Mouse (Mus musculus) fat pad, adult 2 months (tissue): ENCODE results near the gene Med19.
A peak's percentile ranks its signal among the peaks of the same experiment; 100 is the strongest.
"Not testable (repeated sequence)": the region's sequence is repeated elsewhere in the genome, so short reads cannot be mapped to it uniquely, and the experiment has no call there.

Source experiments
- DNase-seq: peaks from one replicate; pipeline ENCODE4 v3.0.0-alpha.2; 2011; ENCODE audit warnings: low read depth, low spot score; ENCODE audit errors: extremely low read depth

Gene Med19

DNA sequence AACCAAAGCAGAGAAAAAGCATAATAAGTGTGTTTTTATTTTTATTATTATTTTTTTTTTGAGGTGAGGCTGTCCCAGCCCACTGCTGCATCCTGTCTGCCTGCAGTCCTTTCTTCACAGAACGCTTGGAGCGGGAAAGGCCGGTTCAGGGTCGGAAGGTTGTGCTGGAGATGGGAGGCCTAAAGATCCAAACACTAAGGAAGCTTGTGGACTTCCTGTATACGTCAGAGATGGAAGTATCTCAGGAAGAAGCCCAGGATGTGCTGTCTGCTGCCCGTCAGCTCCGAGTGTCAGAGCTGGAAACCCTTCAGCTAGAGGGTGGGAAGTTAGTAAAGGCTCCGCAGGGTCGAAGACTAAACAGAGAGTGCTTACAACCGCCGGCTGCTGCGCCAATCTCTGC lies 12.1 kb upstream of the Med19 start:
- no peak for DNase-seq

DNA sequence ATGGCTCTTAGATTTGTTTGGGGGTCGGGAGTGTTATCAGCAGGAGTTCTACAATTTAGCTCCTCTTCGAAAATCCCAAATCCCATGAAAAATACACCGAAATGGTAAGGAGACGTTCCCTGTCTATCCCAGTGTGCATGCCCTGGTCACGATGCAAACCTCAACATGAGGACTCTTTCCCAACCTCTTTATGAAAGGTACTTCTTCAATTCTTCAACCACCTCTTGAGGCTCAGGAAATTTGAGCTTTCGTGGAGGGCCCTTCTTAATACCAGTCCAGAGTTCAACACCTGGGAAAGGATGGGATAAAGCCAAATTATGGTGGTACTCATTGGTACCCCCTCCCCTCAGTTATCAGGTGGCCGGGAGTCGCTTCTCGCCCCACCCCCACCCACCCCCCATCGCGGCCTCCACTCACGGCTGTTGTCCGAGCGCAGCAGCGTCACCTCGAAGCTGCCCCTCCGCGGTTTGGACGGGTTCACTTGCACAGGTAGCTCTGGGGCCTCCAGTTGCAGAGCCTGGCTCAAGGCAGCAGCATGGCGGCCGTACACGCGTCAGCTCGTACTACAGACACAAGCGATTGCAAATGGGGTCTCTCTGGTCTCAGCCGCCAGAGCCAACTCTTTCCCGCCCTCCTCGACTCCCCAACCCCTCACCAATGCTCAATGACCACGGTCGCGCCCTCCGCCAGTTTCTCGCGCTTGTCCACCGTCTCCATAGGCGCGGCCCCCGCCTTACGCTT lies 8.2 kb upstream of the Med19 start:
- DNase-seq: no peak

DNA sequence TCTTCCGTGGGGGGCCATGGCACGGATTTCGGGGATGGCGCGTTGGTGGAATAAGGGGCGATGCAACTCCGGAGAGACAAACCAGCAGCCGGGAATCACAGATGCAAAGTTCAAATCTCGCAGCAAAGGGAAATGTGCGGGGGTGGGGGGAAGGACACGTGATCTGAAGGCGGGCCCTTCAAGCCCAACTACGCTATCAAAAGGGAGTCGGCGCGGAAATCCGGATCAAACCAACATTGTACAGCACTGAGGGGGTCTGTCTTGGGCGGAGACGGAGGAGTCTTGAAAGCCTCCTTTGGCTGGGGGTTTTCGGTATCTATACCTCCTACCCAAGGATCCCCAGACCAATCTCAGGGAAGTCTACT lies 7.7 kb upstream of the Med19 start, which contains the start of gene Selenoh:
TSS of gene Selenoh (minus strand) at position 202 of the 365 bp plus-strand sequence.
- DNase-seq: no peak

DNA sequence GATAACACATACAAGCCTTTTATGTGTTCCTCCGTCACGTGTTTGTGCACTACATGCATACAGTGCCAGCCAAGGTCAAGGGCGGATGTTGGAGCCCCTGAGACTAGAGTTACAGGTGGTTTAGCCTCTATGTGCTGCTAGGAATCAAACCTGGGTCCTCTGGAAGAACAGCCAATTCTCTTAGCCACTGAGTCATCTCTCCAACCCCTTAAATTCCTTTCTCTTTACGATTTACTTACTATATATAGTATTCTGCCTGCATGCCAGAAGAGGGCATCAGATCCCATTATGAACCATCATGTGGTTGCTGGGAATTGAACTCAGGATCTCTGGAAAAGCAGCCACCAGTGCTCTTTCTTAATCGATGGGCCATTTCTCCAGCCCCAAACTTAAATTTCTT lies 6.7 kb upstream of the Med19 start:
- not testable (repeated sequence) for DNase-seq

DNA sequence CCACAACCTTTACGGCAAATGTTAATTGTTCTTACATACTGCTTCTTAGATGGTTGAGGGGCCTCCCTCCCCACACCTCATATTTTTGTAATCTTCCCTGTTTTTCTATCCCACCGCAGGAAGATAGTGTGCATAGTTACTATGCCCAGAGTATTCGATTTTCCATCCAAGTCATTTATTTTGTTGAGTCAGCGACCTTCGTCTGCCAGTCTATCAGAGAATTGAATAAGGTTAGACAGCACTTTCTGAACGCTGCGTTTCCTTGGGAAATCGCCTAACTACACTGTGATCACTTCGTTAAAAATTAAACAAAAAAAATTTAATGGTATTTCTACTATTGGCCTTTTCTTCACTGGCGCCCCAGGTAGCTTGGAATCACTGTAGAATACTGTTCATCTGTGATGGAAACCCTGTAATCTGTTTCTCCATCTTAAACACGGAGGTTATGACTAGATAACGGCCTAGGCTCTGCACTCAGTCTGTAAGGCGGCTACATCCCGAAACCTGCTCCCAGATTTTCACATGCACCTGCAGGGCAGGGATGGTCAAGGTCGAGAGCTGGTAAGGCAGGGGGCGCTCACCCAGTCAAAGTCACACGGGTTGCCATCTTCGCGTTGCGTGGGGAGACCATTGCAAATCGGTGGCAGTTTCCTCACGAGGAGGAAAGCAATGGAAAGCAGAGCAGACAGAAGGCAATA lies 783 bp upstream of the Med19 start:
- DNase-seq: no peak

DNA sequence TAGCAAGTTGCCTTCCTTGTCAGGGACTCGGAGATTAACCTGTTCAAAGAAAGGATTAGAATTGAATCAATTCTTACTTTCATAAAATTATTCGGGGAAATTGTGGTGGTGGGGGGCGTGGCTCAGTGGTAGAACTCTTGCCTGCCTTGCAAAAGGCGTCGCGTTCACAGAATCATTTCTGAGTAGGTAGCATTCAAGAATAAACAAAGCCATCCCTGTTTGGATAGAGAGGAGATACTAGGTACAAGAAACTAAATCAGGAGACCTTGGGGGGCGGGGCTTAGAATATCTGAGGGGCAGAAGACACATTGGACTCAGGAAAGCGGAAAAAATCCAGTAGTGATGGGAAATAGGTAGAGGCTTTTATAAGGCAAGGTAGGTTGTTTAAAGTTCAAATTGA lies 814 bp downstream of the Med19 start, which contains the start of gene Tmx2:
TSS of gene Tmx2 (minus strand) at position 125 of the 400 bp plus-strand sequence.
- DNase-seq: no peak

DNA sequence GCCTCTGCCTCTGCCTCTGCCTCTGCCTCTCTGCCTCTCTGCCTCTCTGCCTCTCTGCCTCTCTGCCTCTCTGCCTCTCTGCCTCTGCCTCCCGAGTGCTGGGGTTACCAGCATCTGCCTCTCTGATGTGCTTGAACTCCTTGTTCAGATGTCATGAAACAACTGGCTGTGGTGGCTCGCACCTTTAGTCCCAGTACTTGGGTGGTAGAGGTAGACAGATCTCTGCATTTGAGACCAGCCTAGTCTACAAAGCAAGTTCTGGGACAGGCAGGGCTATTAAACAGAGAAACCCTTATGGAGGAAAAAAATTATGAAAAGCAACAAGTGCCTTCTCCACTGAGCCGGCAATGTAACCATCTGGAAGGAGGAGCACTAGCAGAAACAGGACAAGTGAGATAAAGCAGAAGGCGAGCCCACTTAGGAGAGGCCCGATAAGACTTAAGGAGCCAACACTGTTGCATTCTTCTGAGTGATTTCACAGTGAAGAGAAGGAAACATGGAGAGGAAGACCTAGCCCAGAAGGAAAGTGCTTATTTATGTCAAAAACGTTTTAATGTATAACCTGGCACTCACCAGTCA lies 4.5 kb downstream of the Med19 start:
- no peak for DNase-seq

DNA sequence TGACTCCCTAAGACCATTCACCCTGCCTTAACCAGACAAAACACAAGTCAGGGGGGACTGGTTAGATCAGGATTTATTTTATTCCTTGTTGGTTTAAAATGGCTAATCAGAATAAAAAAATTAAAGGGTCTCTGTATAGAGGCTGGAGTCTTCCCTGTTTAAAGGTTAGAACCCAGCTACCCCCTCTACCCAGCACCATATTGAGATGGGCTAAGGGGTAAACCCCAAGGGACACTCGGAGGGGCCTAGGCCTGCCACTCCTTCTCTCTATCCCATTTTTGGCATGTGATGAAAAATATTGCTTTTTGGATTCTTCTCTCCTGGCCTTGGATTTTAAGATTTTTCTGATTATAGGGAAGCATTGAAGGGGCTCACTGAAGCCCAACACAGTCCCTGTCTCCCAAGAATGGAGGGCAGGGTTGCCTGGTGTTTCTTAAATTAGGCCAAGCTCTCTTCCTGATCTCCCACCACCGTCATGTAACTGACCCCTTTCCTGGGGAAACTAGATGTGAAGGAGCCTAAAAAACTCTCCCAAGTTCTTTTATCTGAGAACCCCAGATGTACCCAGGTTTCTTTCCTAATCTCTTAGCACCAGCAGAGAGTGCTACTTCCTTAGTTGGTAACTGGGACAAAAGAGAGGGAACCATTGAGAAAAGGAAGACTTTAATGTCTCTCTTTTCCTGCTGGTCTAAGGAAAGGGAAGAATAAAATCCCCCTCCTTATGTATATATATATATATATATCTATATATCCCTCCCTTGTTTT lies 10.1 kb downstream of the Med19 start:
- no peak for DNase-seq

DNA sequence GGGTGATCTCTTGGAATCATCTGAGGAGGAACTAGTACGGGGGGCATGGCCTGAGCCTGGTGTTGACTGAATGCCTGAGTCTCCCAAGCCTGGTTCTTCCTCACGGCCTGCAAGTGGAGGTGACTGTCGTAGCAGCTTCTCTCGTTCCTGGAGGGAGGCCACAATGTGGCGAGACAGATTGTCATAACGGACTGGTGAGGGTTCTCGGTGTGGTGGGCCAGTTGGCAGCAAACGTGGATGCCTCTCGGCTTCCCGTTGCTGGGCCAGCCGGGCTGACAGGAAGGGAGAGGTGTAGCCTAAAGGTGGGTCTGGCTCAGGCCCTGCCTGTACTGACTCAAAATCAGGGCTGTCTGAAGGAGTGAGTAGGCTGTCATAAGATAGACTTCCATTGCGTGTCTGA lies 11.8 kb downstream of the Med19 start:
- DNase-seq: no peak

DNA sequence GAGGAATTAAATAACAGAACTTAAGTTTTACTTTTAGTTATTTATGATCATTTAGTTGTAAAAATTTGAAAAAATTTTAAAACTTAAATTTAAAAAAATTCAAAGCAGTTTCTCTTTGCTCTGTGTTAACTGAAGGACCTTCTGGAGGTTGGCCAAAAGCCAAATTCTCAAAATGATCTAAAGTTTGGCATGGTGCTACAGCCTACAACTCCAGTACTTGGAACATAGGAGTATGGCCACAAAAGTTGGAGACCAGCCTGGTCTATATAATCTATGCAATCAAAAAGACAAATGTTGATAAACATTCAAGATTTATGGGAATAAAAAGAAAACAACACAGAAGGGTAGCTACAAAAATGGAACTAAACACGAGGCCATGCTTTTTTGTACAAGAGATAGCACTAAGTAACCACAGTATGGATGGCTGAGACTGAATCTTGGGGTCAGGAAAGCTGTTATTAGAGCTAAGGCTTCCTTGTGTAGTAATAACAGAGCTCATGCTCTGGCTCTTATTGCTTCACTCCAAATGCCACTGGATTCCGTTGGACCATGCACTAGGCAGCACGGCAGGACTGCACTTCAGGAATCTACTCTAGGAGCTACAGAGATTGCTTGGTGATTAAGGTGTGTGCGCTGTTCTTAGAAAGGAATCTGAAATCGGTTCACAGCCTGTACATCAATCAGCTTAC lies 16.9 kb downstream of the Med19 start:
- DNase-seq: no peak

DNA sequence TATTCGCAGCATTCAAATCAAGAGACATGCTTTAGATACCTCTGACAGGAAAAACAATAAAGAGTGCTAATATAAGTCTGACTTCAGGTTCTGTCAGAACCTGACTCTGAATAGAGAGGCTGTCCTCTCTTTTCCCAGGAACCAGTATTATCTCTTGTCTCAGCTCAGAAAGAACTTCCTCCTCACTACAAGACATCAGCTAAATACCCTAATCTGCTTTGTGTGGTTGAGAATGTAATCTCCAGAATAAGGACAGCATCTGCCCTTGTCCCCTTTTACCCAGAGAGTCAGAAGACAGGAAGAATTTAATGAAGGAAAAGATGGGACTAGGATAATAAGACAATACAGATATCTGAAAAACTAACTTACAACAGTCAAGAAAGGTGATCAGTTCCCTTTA lies 25.3 kb downstream of the Med19 start:
- no peak for DNase-seq

DNA sequence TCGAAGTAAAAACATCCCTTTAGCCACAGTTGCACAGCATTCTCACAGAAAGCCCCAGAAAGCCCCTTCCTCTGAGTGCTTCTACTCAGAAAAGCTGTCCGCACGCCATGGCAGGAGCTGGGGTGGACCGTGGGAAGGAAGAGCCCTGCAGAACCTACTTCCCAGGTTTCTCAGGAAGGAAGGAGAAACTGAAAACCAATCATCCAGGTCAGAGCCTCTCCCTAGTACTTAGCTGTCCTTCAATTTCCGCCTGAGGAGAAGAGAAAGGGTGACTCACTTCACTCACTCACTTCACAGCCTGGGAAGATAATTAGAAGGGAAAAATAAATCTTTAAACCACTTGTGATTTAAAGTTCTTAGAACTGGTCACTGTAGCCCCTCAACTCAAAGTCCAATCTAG lies 26.1 kb downstream of the Med19 start:
- no peak for DNase-seq

DNA sequence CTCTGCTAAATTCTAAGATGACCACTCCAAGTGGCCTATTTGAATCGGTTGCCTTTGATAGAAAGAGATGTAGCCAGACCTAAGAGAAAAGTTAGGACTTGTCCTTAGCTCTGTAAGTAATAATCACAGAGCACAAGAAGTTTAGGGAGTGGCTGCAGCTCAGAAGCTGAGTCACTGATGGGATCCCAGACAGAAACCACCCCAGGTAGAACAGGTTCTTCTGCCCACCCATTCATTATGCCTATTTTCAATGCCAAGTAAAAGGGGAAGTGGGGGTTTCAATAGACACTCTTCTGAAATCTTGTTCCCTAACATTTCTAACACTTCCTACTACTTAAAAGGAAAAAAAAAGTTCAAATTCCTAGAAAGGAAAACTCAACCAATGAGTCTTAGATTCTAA lies 27.1 kb downstream of the Med19 start:
- no peak for DNase-seq

DNA sequence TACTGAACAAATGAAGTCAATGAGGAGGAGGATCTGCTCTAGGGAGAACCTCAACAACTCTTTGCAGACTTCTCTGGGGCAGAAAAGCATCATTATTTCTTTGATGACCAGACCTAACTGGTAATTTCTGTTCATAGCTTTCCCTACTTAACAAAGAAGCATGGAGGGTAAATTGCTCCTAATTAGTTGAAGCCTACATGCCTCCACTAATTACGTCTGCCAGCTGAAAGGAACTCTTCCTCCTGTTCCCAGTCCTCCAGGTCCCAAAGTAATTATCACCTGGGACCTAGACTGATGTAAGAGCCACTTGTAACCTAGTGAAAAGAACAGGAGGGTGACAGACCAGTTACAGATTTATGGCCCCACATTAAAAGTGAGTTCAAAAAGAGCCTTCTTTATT lies 29.3 kb downstream of the Med19 start:
- DNase-seq: no peak

DNA sequence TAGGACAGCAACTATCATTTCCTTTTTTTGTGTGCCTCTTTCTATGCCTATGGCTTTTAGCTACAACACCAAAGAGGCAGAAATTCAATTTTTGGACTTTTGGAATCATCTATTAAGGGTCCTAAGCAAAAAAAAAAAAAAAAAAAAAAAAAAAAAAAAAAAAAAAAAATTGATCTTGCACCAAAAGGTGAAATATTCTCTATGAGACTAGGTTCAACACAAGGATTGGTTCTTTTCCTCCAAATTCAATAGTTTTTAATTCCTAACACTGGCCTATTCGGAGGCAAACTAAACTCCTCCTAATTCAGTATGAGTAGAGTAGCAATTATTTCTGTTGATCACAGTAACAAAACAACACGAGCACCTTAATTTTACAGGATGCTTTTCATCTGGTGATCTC lies 33.7 kb downstream of the Med19 start:
- DNase-seq: no peak

DNA sequence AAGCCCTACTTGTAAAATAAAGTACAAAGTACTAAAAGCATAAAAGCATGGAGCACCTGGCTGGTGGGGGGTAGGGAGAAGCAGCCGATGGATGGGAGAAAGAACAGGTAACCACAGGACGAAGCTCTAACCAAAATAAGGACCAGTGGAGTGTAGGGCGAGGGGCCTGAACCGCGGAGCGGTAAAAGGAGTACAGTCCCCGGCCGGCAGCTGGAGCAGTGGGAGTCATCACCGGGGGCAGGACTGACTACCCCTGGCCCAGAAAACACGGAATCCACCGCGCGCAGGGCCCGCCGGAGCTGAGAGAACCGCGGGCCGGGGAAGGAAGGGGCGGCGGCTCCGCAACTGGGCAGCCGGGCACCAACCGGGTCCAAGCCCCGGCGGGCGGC lies 36.2 kb downstream of the Med19 start:
- no peak for DNase-seq

DNA sequence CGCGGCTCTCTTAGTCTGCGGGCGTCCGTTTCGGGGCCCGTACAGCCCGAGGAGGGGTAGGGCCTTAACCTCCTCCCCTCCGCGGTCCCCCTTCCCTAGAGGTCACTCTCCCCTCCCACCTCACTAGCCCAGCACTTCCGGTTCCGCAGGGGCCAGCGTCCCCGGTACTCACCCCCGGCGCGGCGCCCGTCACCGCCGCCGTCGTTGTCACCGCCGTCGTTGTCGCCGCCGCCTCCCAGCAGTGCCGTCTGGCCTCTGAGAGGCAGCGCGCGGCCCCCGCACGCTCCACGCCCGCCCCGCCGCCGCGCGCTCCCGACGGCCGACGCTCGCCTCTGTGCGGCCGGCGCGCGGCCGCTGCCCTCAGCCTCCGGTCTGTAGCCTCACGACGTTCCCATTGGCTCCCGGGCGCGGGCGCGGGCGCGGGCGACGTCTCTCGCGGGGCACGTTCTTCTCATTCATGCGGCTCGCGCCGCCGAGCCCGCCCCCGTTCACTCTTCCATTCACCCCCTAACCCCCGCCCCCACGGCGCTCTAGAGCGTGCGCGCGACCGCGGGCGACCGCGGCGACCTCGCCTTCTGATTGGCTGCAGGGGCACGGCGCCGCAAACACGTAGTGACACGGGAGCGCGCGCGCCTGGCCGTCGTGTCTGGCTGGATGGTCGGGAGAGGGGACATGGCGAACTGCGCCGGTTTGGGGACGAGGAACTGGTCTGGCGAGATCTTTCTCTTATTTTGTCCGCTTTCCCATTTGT lies 36.8 kb downstream of the Med19 start, which contains the start of gene Zdhhc5:
TSS of gene Zdhhc5 (minus strand) at position 370 of the 751 bp plus-strand sequence.
- peak; percentile 71 for DNase-seq

DNA sequence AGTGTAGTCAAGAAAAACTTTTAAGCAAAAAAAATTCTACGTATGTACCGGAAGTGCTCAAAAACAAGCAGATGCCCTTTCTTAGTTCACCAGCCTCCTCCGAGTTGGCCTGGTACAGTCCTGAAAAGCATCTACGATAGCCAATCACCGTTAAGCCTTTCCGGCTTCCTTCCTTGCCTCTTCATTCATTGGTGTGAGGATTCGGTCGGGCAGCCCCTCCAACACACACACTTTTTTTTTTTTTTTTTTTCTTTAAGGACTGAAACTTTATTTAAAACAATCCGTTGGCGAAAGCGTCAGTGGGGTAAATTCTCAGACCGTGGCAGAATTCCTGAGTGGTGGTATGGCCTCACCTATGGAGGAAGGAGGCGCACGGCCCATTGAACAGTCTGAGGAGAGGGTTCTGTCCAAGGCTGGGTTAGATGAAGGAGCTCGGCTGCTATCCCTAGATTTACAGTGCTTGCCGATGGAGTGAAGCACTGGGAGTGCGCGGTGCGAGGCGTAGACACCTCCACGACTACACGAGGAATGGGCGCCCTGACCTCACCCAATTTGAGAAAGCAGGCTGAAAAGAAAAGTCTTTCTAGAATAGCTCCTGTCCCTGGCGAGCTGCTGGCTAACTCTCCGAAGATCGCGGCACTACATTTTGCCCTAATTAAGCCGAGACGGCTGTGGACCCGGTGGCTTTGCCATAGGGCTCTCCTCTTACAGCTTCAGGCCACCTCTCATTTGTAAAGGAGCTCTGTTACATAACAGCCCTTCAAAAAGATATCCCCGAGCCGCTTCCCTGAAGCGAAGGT lies 37.6 kb downstream of the Med19 start:
- DNase-seq: peak; percentile 89
